Mouse (Mus musculus) embryonic facial prominence, embryonic 14.5 days (tissue): Measurements from ENCODE around the gene Gm28035. TPM values are rescaled to one million over a fixed set of nuclear protein-coding genes. Genes with fewer than 3 reads are reported as not detected.

Source experiments
- ATAC-seq: fragments of 200-750 bp; cut with Nextera tagmentation; 2 replicates; pipeline ENCODE4 v1.8.0; 2017; ENCODE audit warnings: low read depth, moderate number of reproducible peaks, moderate TSS enrichment
- DNase-seq: peaks from one replicate; pipeline ENCODE4 v3.0.0-alpha.2; 2015; ENCODE audit warnings: low spot score
- H3K27ac ChIP-seq: fragments of 300-500 bp; sonication (generic); replicated peaks from 2 replicates; pipeline ENCODE4 v1.5.1; 2014; ENCODE audit warnings: low read depth, mild to moderate bottlenecking, low read length, moderate library complexity
- H3K27me3 ChIP-seq: fragments of 300-500 bp; sonication (generic); replicated peaks from 2 replicates; pipeline ENCODE4 v1.6.1; 2014; ENCODE audit warnings: low read length; ENCODE audit not compliant: control insufficient read depth, insufficient read depth
- H3K36me3 ChIP-seq: fragments of 300-500 bp; sonication (generic); 2 replicates; pipeline ENCODE4 v1.6.1; 2014; ENCODE audit warnings: low read length, mixed read lengths; ENCODE audit not compliant: control insufficient read depth, insufficient read depth
- H3K4me1 ChIP-seq: fragments of 300-500 bp; sonication (generic); 2 replicates; pipeline ENCODE4 v1.6.1; 2014; ENCODE audit warnings: antibody characterized with exemption, low read length; ENCODE audit not compliant: control insufficient read depth, insufficient read depth
- H3K4me2 ChIP-seq: fragments of 300-500 bp; sonication (generic); 2 replicates; pipeline ENCODE4 v1.6.1; 2014; ENCODE audit warnings: low read depth, mild to moderate bottlenecking, low read length, moderate library complexity, mixed read lengths
- H3K4me3 ChIP-seq: fragments of 300-500 bp; sonication (generic); 2 replicates; pipeline ENCODE4 v1.5.1; 2014; ENCODE audit warnings: low read depth, mild to moderate bottlenecking, low read length
- H3K9ac ChIP-seq: fragments of 300-500 bp; sonication (generic); 2 replicates; pipeline ENCODE4 v1.6.1; 2014; ENCODE audit warnings: low read depth, mild to moderate bottlenecking, low read length, moderate library complexity, mixed read lengths
- H3K9me3 ChIP-seq: fragments of 300-500 bp; sonication (generic); 2 replicates; pipeline ENCODE4 v1.6.1; 2016; ENCODE audit warnings: low read length; ENCODE audit not compliant: control insufficient read depth
- WGBS: fragments of 180-500 bp; shearing (Covaris S2); extraction: QIAGEN DNeasy Blood & Tissue Kit; methylation state at CpG from one replicate; pipeline ENCODE4 v1.1.7; 2014; 5-methylcytosine and 5-hydroxymethylcytosine counted together
- polyA plus RNA-seq: library from polyadenylated mRNA; unstranded; fragments of >200 nt; fragmentation: Nextera tagmentation; extraction: Ambion mirVana; gene quantifications from 2 replicates; pipeline ENCODE4 v1.2.1, GENCODE M21; 2014

Gene Gm28035
- polyA plus RNA-seq, 1 experiment from 2014 or later: 0.06 TPM

DNA sequence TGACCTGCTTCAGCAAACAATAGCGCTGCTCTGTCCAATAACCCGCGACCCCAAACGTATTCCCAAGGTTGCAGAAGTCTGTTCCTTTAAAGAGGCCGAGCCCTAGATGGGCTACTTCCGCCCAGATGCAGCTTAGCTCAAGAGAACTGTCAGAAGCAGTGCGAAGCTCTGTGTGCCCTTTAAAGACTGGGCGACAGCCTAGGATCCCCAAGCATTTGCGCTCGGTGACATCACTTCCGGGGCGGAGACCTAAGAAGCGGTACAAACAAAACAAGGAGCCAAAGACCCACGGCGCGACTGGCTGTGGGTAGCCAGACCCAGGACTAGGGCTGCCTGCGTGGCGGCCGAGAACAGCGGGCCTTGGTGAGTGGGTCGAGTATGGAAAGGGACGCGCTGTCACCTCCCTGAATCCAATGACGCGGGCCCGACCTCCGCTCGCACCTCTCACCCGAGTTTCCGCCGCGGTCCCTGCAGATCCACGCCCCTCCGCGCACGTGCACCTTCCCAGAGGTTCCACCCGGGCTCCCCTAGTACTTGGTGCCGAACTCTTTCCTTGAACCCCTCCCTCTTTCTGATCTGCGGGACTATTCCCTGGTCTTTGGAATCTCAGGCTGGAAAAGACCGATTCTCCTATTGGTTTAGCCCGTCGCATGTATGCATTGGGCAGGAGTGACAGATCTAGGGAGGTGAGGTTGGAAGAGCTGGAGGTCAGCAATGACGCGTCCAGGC is 34.6 kb upstream of the Gm28035 start, which contains the start of gene Kyat1:
TSS of gene Kyat1 (minus strand) at position 219 of the 729 bp plus-strand sequence.
- Histone ChIP-seq H3K4me3 (peak within 1 kb of the TSS; percentile 60), H3K9ac (peak within 1 kb of the TSS; percentile 69), H3K4me1 (peaks cover 6% of the 10 kb centered on the region), H3K4me2 (peak within 1 kb of the TSS; percentile 79), H3K27me3 (no peaks in the 10 kb centered on the region), H3K9me3 (no peaks in the 10 kb centered on the region), H3K36me3 (no peaks in the 10 kb centered on the region), H3K27ac (peak within 1 kb of the TSS; percentile 63)
- peak; percentile 98 for ATAC-seq
- peak; percentile 98 for DNase-seq
- under 1% methylated on average over 41 of the region's 44 CpGs for WGBS

GRCm38 (mm10) chr2:30207401-30207800 is 33.0 kb upstream of the Gm28035 start:
- no peak overlapping the region for H3K9ac ChIP-seq
- DNase-seq (no peak), ATAC-seq (no peak)
- H3K9me3 ChIP-seq: no peaks in the 10 kb centered on the region
- WGBS: 71% methylated on average over 4 of the region's 4 CpGs
- no peak overlapping the region for H3K27ac ChIP-seq
- H3K4me1 ChIP-seq: peaks cover 6% of the 10 kb centered on the region
- H3K4me2 ChIP-seq: no peak overlapping the region
- no peaks in the 10 kb centered on the region for H3K36me3 ChIP-seq
- H3K4me3 ChIP-seq: no peak overlapping the region
- no peaks in the 10 kb centered on the region for H3K27me3 ChIP-seq

DNA sequence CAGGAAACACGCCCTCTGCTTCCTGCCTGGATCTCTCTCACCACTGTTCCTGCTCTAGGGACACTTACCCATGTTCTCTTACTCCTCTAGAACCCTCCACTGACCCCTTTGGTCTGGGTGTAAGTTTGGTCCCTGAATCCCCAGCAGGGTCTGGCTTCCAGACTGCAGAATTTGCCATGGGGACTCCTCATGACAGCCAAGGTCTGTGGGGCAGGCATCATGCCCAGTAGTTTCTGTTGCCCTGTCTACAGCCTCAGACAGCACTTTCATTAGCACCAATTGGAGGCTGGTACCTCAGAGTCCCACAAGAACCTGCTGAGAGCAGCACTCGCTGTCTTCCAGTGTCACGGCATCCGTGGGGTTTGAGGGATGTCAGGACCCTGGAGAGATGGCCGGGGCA is 32.5 kb upstream of the Gm28035 start:
- H3K9ac ChIP-seq: no peak overlapping the region
- H3K27ac ChIP-seq: no peak overlapping the region
- H3K4me2 ChIP-seq: no peak overlapping the region
- H3K36me3 ChIP-seq: no peaks in the 10 kb centered on the region
- H3K27me3 ChIP-seq: no peaks in the 10 kb centered on the region
- H3K4me1 ChIP-seq: peaks cover 6% of the 10 kb centered on the region
- no peak for ATAC-seq
- no peak overlapping the region for H3K4me3 ChIP-seq
- WGBS: 74% methylated on average over 5 of the region's 5 CpGs
- no peaks in the 10 kb centered on the region for H3K9me3 ChIP-seq
- DNase-seq: no peak

GRCm38 (mm10) chr2:30211408-30212168 is 28.8 kb upstream of the Gm28035 start:
- Histone ChIP-seq H3K4me3 (no peak overlapping the region), H3K9me3 (no peaks in the 10 kb centered on the region), H3K4me2 (no peak overlapping the region), H3K36me3 (no peaks in the 10 kb centered on the region), H3K27ac (no peak overlapping the region), H3K9ac (no peak overlapping the region), H3K27me3 (no peaks in the 10 kb centered on the region), H3K4me1 (no peaks in the 10 kb centered on the region)
- WGBS: 70% methylated on average over 5 of the region's 6 CpGs
- DNase-seq: no peak
- no peak for ATAC-seq

DNA sequence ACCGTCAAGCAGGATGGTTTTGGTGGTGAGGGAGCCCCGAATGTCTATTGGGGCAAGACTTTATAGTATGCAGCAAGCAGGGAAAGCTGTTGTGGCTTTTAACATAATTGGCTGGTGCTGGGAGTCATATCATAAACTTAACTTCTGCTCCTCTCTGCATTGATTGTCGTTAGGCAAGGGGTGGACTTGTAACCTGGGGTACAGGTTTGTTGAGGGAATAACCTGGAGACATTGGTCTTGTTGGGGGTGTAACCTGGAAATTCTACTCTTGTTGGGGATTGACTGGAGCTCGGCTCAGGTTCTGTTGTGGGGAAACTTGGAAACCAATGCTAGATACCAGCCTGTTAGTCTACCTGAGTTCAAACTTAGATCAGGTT is 28.2 kb upstream of the Gm28035 start:
- no peak for ATAC-seq
- Histone ChIP-seq H3K27me3 (no peaks in the 10 kb centered on the region), H3K36me3 (no peaks in the 10 kb centered on the region), H3K4me1 (no peaks in the 10 kb centered on the region), H3K4me3 (no peak overlapping the region), H3K27ac (no peak overlapping the region), H3K4me2 (no peak overlapping the region), H3K9me3 (no peaks in the 10 kb centered on the region), H3K9ac (no peak overlapping the region)
- 71% methylated on average over 4 of the region's 4 CpGs for WGBS
- DNase-seq: no peak

DNA sequence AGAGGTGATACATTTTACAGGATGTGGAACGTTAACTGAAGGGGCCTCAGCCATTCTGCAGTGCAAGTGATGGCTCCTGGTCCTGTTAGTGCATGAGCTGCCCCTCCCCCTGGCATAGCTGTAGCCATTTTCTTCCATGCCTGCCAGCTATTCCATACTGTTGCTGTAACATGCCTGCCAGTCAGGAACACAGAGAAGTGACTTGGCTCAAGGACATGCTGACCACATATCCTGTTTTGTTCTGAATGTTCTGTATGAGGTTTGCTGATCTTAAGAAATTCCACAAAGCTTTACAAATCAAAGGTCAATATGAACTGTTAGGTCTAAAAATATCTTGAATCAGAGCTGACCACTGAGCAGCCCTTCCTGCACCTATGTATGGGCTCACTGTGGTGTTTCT is 27.4 kb upstream of the Gm28035 start:
- DNase-seq: no peak
- no peak overlapping the region for H3K4me2 ChIP-seq
- 80% methylated on average over 1 of the region's 1 CpGs for WGBS
- no peaks in the 10 kb centered on the region for H3K27me3 ChIP-seq
- H3K9me3 ChIP-seq: no peaks in the 10 kb centered on the region
- H3K4me3 ChIP-seq: no peak overlapping the region
- H3K27ac ChIP-seq: no peak overlapping the region
- H3K36me3 ChIP-seq: no peaks in the 10 kb centered on the region
- no peak overlapping the region for H3K9ac ChIP-seq
- no peaks in the 10 kb centered on the region for H3K4me1 ChIP-seq
- no peak for ATAC-seq

DNA sequence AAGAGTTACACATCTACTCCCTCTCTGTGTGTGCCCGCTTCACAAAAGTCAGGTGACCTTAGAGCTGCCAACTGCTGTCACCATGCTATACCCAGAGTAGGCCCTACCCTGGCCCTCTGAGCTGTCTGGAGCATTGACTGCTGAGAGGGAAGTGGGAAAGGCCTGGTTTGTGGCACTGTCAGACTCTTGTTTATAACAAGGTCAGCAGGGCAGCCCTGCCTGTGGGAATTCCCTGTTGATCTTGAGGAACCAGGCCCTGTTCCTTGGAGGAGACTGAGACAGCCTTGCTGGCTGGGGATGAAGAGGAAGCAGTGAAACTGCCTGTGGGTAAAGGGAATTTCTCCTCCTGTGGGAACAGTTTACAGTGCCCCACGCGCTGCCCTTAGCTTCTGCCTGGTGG is 25.6 kb upstream of the Gm28035 start:
- Histone ChIP-seq H3K4me1 (no peaks in the 10 kb centered on the region), H3K9ac (no peak overlapping the region), H3K27me3 (no peaks in the 10 kb centered on the region), H3K4me2 (no peak overlapping the region), H3K9me3 (no peaks in the 10 kb centered on the region), H3K4me3 (no peak overlapping the region), H3K27ac (no peak overlapping the region), H3K36me3 (no peaks in the 10 kb centered on the region)
- ATAC-seq (no peak), DNase-seq (no peak)
- 74% methylated on average over 3 of the region's 3 CpGs for WGBS

- ATAC-seq: no peak
These were observed 24.9 kb upstream of the Gm28035 start for GRCm38 (mm10) chr2:30215493-30215892.

More at GRCm38 (mm10) chr2:30215493-30215892, 24.9 kb upstream of the Gm28035 start:
- WGBS: 75% methylated on average over 6 of the region's 6 CpGs
- H3K4me1 ChIP-seq: no peaks in the 10 kb centered on the region
- no peak overlapping the region for H3K4me3 ChIP-seq
- H3K4me2 ChIP-seq: no peak overlapping the region
- DNase-seq: no peak
- H3K9me3 ChIP-seq: no peaks in the 10 kb centered on the region
- H3K9ac ChIP-seq: no peak overlapping the region
- H3K27ac ChIP-seq: no peak overlapping the region
- no peaks in the 10 kb centered on the region for H3K27me3 ChIP-seq
- no peaks in the 10 kb centered on the region for H3K36me3 ChIP-seq
